24 mouse cellular contexts compared by ENCODE assay signal in genomic region chr6:134377856-134378255, GRCm38 (mm10). TPM values are rescaled to one million over a fixed set of nuclear protein-coding genes. Genes with fewer than 3 reads are reported as not detected.
A peak's percentile ranks its signal among the peaks of the same experiment; 100 is the strongest.
DNase-seq lines count a peak whose midpoint lies in the region; ATAC-seq and TF ChIP-seq lines count a peak whose summit lies in the region.
"Had no signal": no experiment of that assay in that cellular context is flagged by ENCODE, and none has a peak within 500 bp of the region (broad histone marks: within the 10 kb centered on the region; RNA-seq: fewer than 3 reads in every experiment).

No protein-coding gene starts in this region.

- H3K9me3 ChIP-seq in heart, embryonic 10.5 days: 0 out of 2 replicates have a peak, but pooled peaks cover 3% of the 10 kb centered on the region
- H3K9me3 ChIP-seq in intestine, embryonic 14.5 days (ENCODE audit: control insufficient read depth, low read length): peaks cover 5% of the 10 kb centered on the region; the same call in 1 of the 2 replicates
- H3K9me3 ChIP-seq in intestine, postnatal 0 days (ENCODE audit: control insufficient read depth): no peaks in the 10 kb centered on the region
- H3K9me3 ChIP-seq in liver, embryonic 11.5 days (ENCODE audit: control insufficient read depth, low read length): no peaks in the 10 kb centered on the region
- H3K9me3 ChIP-seq: G1E had no signal

- no peak for TF ChIP-seq CTCF in intestine, postnatal 0 days (IDR thresholded peaks at IDR 0.05; ENCODE audit: low read depth)
- no peak for TF ChIP-seq CTCF in liver, adult 2 months (IDR thresholded peaks at IDR 0.05; ENCODE audit: low read depth, low read length)

- ATAC-seq in intestine, embryonic 14.5 days (replicated peaks; ENCODE audit: low FRiP score, low TSS enrichment, low read depth): no peak
- ATAC-seq in intestine, postnatal 0 days: no peak
- no peak for ATAC-seq in liver, embryonic 11.5 days (replicated peaks; ENCODE audit: low FRiP score)
- ATAC-seq: activated CD4-positive, CD25-positive, alpha-beta regulatory T cell, adult 4 months; CD4-positive, CD25-positive, alpha-beta regulatory T cell, adult 4 months; Patski had no signal

- intact Hi-C loops in heart, postnatal 10 days (cut with DNase I): no loop called here

- no peaks in the 10 kb centered on the region for H3K27me3 ChIP-seq in heart, embryonic 10.5 days (ENCODE audit: insufficient read depth, poor library complexity, severe bottlenecking)
- no peaks in the 10 kb centered on the region for H3K27me3 ChIP-seq in intestine, embryonic 14.5 days (replicated peaks; ENCODE audit: control insufficient read depth, insufficient read depth, low read length)
- H3K27me3 ChIP-seq in intestine, postnatal 0 days (replicated peaks; ENCODE audit: control insufficient read depth, insufficient read depth, low read length): no peaks in the 10 kb centered on the region
- no peaks in the 10 kb centered on the region for H3K27me3 ChIP-seq in liver, adult 2 months (ENCODE audit: control insufficient read depth, insufficient read depth, low read length)
- H3K27me3 ChIP-seq in liver, embryonic 11.5 days (replicated peaks; ENCODE audit: control insufficient read depth, insufficient read depth, low read length): no peaks in the 10 kb centered on the region
- H3K27me3 ChIP-seq: CH12.LX had no signal

- no peaks in the 10 kb centered on the region for H3K36me3 ChIP-seq in heart, embryonic 10.5 days
- no peaks in the 10 kb centered on the region for H3K36me3 ChIP-seq in intestine, embryonic 14.5 days (ENCODE audit: control insufficient read depth, insufficient read depth, low read length)
- H3K36me3 ChIP-seq in intestine, postnatal 0 days (ENCODE audit: control insufficient read depth, insufficient read depth): no peaks in the 10 kb centered on the region
- H3K36me3 ChIP-seq in liver, adult 2 months (ENCODE audit: control insufficient read depth, insufficient read depth, low read length): no peaks in the 10 kb centered on the region
- H3K36me3 ChIP-seq in liver, embryonic 11.5 days (ENCODE audit: control insufficient read depth, insufficient read depth, low read length): no peaks in the 10 kb centered on the region
- H3K36me3 ChIP-seq: G1E had no signal

- H3K4me2 ChIP-seq in intestine, embryonic 14.5 days (ENCODE audit: low read length): no peak overlapping the region
- H3K4me2 ChIP-seq in intestine, postnatal 0 days (replicated peaks; ENCODE audit: low read depth): no peak overlapping the region
- H3K4me2 ChIP-seq in liver, embryonic 11.5 days: no peak overlapping the region

- TF ChIP-seq POLR2A in liver, adult 2 months (IDR thresholded peaks at IDR 0.05; ENCODE audit: extremely low read depth, insufficient read depth, low read length): no peak

- no peak overlapping the region for H3K9ac ChIP-seq in intestine, embryonic 14.5 days (ENCODE audit: low read length)
- no peak overlapping the region for H3K9ac ChIP-seq in intestine, postnatal 0 days (ENCODE audit: low read depth, low read length)
- no peak overlapping the region for H3K9ac ChIP-seq in liver, adult 2 months (ENCODE audit: low read depth, low read length)
- no peak overlapping the region for H3K9ac ChIP-seq in liver, embryonic 11.5 days (ENCODE audit: low read depth, low read length)

- WGBS in heart, embryonic 10.5 days: 62% methylated on average over 3 of the region's 3 CpGs
- WGBS in intestine, embryonic 14.5 days: 72% methylated on average over 3 of the region's 3 CpGs
- WGBS in intestine, postnatal 0 days: 69% methylated on average over 3 of the region's 3 CpGs
- WGBS in liver, adult 2 months: 46% methylated on average over 3 of the region's 3 CpGs
- 69% methylated on average over 3 of the region's 3 CpGs for WGBS in liver, embryonic 11.5 days

- H3K27ac ChIP-seq in heart, embryonic 10.5 days: no peak overlapping the region
- no peak overlapping the region for H3K27ac ChIP-seq in intestine, embryonic 14.5 days (ENCODE audit: low read depth)
- no peak overlapping the region for H3K27ac ChIP-seq in intestine, postnatal 0 days (ENCODE audit: low read depth, low read length)
- no peak overlapping the region for H3K27ac ChIP-seq in liver, adult 2 months (replicated peaks; ENCODE audit: insufficient read depth, low read depth, low read length)
- H3K27ac ChIP-seq in liver, embryonic 11.5 days (ENCODE audit: low read depth, low read length): no peak overlapping the region

- no peaks in the 10 kb centered on the region for H3K4me1 ChIP-seq in heart, embryonic 10.5 days
- no peaks in the 10 kb centered on the region for H3K4me1 ChIP-seq in intestine, embryonic 14.5 days (replicated peaks; ENCODE audit: control insufficient read depth, insufficient read depth, low read length)
- no peaks in the 10 kb centered on the region for H3K4me1 ChIP-seq in intestine, postnatal 0 days (replicated peaks; ENCODE audit: control insufficient read depth, insufficient read depth, low read length)
- no peaks in the 10 kb centered on the region for H3K4me1 ChIP-seq in liver, adult 2 months (ENCODE audit: control insufficient read depth, insufficient read depth, low read length)
- H3K4me1 ChIP-seq in liver, embryonic 11.5 days (replicated peaks; ENCODE audit: control insufficient read depth, insufficient read depth, low read length): no peaks in the 10 kb centered on the region

- H3K79me2 ChIP-seq in liver, adult 2 months (ENCODE audit: control insufficient read depth, insufficient read depth, low read length): no peaks in the 10 kb centered on the region

- peak; percentile 82 for DNase-seq in heart, adult 11 months
- no peak for DNase-seq in heart, postnatal 10 days
- peak; percentile 17 for DNase-seq in heart, embryonic 10.5 days (ENCODE audit: low spot score)
- no peak for DNase-seq in heart, adult 8-10 months (ENCODE audit: low spot score)
- DNase-seq in intestine, embryonic 14.5 days (ENCODE audit: low spot score): peak; percentile 39
- peak; percentile 82 for DNase-seq in liver, adult 2 months (ENCODE audit: extremely low read depth, low read depth, low spot score)
- DNase-seq in liver, embryonic 11.5 days (ENCODE audit: low spot score): no peak
- DNase-seq: adrenal gland, adult 8-10 months; adrenal gland, postnatal 25 days; B cell, adult 2 months; cerebellum, adult 11 months; cerebellum, adult 11-12 months had no signal

- no peak overlapping the region for H3K4me3 ChIP-seq in heart, embryonic 10.5 days
- no peak overlapping the region for H3K4me3 ChIP-seq in intestine, embryonic 14.5 days (ENCODE audit: low read depth, low read length)
- H3K4me3 ChIP-seq in intestine, postnatal 0 days (ENCODE audit: low read depth, low read length): no peak overlapping the region
- no peak overlapping the region for H3K4me3 ChIP-seq in liver, adult 2 months (ENCODE audit: insufficient read depth, low read depth, low read length)
- no peak overlapping the region for H3K4me3 ChIP-seq in liver, embryonic 11.5 days (ENCODE audit: low read depth, low read length)

RNA-seq across cellular contexts. Expression of gene Bcl2l14, which starts 18.3 kb away (rescaled TPM):
- total RNA-seq in heart, postnatal 10 days (2021): not detected
- 0.09 and 0.33 TPM in 2 replicates for polyA plus RNA-seq in heart, embryonic 10.5 days (2016; fragmentation: Nextera tagmentation; extraction: Ambion mirVana)
- not detected for total RNA-seq in heart, adult 8-10 months (2022)
- polyA plus RNA-seq in intestine, embryonic 14.5 days (2014; fragmentation: Nextera tagmentation; extraction: Ambion mirVana): 2.9 and 3.1 TPM in 2 replicates
- polyA plus RNA-seq in intestine, postnatal 0 days (2015; fragmentation: Nextera tagmentation; extraction: Ambion mirVana): 2.0 and 2.7 TPM in 2 replicates
- total RNA-seq in liver, adult 2 months (2014; rRNA removed): 0.37 and 0.54 TPM in 2 replicates
- polyA plus RNA-seq in liver, adult 2 months (2012; rRNA removed): 0.14 TPM in 1 of 2 replicates, not detected in the other
- polyA plus RNA-seq in liver, embryonic 11.5 days (2014; fragmentation: Nextera tagmentation; extraction: Ambion mirVana): 0.32 and 0.40 TPM in 2 replicates
- total RNA-seq: adrenal gland, adult 18-20 months; adrenal gland, adult 2 months; adrenal gland, postnatal 10 days; adrenal gland, postnatal 36 days had no signal
- polyA plus RNA-seq: adrenal gland, adult 2 months; brain, embryonic 14.5 days; C2C12; G1E; Patski had no signal

Comparison
In these comparisons a context has a peak if more than half of its experiments do, and no peak if none do; other contexts are left out.
1. DNase-seq: peak in heart, adult 11 months (single experiment), heart, embryonic 10.5 days (single experiment), intestine, embryonic 14.5 days (single experiment) and liver, adult 2 months (single experiment); none in heart, postnatal 10 days (0 of 2), heart, adult 8-10 months (single experiment) and liver, embryonic 11.5 days (single experiment).